Mouse (Mus musculus) embryonic fibroblast, embryonic 13.5 days (primary cell): ENCODE data around the gene Chmp5.

Experiments
- CTCF ChIP-seq: IDR thresholded peaks from 2 replicates; pipeline ENCODE4 v1.5.1; 2011; ENCODE audit warnings: mild to moderate bottlenecking, control low read depth, low read length, moderate library complexity, borderline replicate concordance; ENCODE audit not compliant: insufficient read depth
- POLR2A ChIP-seq: IDR thresholded peaks from 2 replicates; pipeline ENCODE4 v1.6.1; 2011; ENCODE audit warnings: low read depth, mild to moderate bottlenecking, control low read depth, low read length, moderate library complexity

- TF ChIP-seq CTCF: no peak
- no peak for TF ChIP-seq POLR2A
Measured at GRCm38 (mm10) chr4:40915947-40916346, 32.3 kb upstream of the Chmp5 start.
